8 mouse cellular contexts compared by ENCODE assay signal in genomic region chr6:38551062-38551988, GRCm38 (mm10). TPM values are rescaled to one million over a fixed set of nuclear protein-coding genes. Genes with fewer than 3 reads are reported as not detected.
A peak's percentile ranks its signal among the peaks of the same experiment; 100 is the strongest.
DNase-seq lines count a peak whose midpoint lies in the region; ATAC-seq and TF ChIP-seq lines count a peak whose summit lies in the region.

TSS of gene Luc7l2 (plus strand) at chr6:38551334.

- under 1% methylated on average over 98 of the region's 98 CpGs for WGBS in heart, embryonic 12.5 days
- under 1% methylated on average over 83 of the region's 98 CpGs for WGBS in kidney, postnatal 0 days
- under 1% methylated on average over 96 of the region's 98 CpGs for WGBS in liver, embryonic 11.5 days
- under 1% methylated on average over 82 of the region's 98 CpGs for WGBS in stomach, embryonic 14.5 days

- H3K4me3 ChIP-seq in heart, embryonic 12.5 days, result peak within 1 kb of the TSS; percentile 76
- H3K4me3 ChIP-seq in kidney, postnatal 0 days (replicated peaks; ENCODE audit: low read depth, low read length), result peak within 1 kb of the TSS; percentile 76
- peak within 1 kb of the TSS; percentile 69 for H3K4me3 ChIP-seq in liver, embryonic 11.5 days (ENCODE audit: low read depth, low read length)
- H3K4me3 ChIP-seq in stomach, embryonic 14.5 days (ENCODE audit: low read depth, low read length), result peak within 1 kb of the TSS; percentile 72

- H3K4me1 ChIP-seq in heart, embryonic 12.5 days (replicated peaks), result peaks cover 27% of the 10 kb centered on the region
- peaks cover 9% of the 10 kb centered on the region; the same call in 1 of the 2 replicates for H3K4me1 ChIP-seq in kidney, postnatal 0 days (replicated peaks; ENCODE audit: insufficient read depth, low read length)
- H3K4me1 ChIP-seq in liver, embryonic 11.5 days (replicated peaks; ENCODE audit: control insufficient read depth, insufficient read depth, low read length), result peaks cover 14% of the 10 kb centered on the region
- peaks cover 12% of the 10 kb centered on the region; the same call in 1 of the 2 replicates for H3K4me1 ChIP-seq in stomach, embryonic 14.5 days (ENCODE audit: control insufficient read depth, insufficient read depth, low read length)

- peak within 1 kb of the TSS; percentile 92 for H3K9ac ChIP-seq in heart, embryonic 12.5 days
- H3K9ac ChIP-seq in kidney, postnatal 0 days (ENCODE audit: low read depth, low read length), result peak within 1 kb of the TSS; percentile 95
- peak within 1 kb of the TSS; percentile 97 for H3K9ac ChIP-seq in liver, embryonic 11.5 days (ENCODE audit: low read depth, low read length)
- H3K9ac ChIP-seq in stomach, embryonic 14.5 days (replicated peaks; ENCODE audit: low read depth, low read length), result peak within 1 kb of the TSS; percentile 94

- H3K9me3 ChIP-seq in heart, embryonic 12.5 days (replicated peaks), result no peaks in the 10 kb centered on the region
- no peaks in the 10 kb centered on the region for H3K9me3 ChIP-seq in kidney, postnatal 0 days (replicated peaks; ENCODE audit: low read length)
- no peaks in the 10 kb centered on the region for H3K9me3 ChIP-seq in liver, embryonic 11.5 days (ENCODE audit: control insufficient read depth, low read length)
- H3K9me3 ChIP-seq in stomach, embryonic 14.5 days (ENCODE audit: control insufficient read depth, low read depth, low read length), result no peaks in the 10 kb centered on the region

- DNase-seq in CD4-positive helper T cell, adult 2 months (ENCODE audit: low read depth, low spot score), result peak; percentile 99
- DNase-seq in brain, embryonic 18.5 days (ENCODE audit: low read depth, low spot score), result peak; percentile 96
- DNase-seq in kidney, postnatal 0 days (ENCODE audit: low spot score), result peak; percentile 98
- DNase-seq in liver, embryonic 11.5 days (ENCODE audit: low spot score), result peak; percentile 96
- DNase-seq in naive thymus-derived CD4-positive, alpha-beta T cell, adult 2 months (ENCODE audit: low read depth), result peak; percentile 98

- no peaks in the 10 kb centered on the region for H3K27me3 ChIP-seq in heart, embryonic 12.5 days (replicated peaks)
- H3K27me3 ChIP-seq in kidney, postnatal 0 days (ENCODE audit: insufficient read depth, low read length), result no peaks in the 10 kb centered on the region
- H3K27me3 ChIP-seq in liver, embryonic 11.5 days (replicated peaks; ENCODE audit: control insufficient read depth, insufficient read depth, low read length), result no peaks in the 10 kb centered on the region
- no peaks in the 10 kb centered on the region for H3K27me3 ChIP-seq in stomach, embryonic 14.5 days (ENCODE audit: control insufficient read depth, insufficient read depth, low read length)

- peak within 1 kb of the TSS; percentile 100 for H3K27ac ChIP-seq in heart, embryonic 12.5 days (ENCODE audit: poor library complexity, severe bottlenecking)
- peak within 1 kb of the TSS; percentile 100 for H3K27ac ChIP-seq in kidney, postnatal 0 days
- H3K27ac ChIP-seq in liver, embryonic 11.5 days (ENCODE audit: low read depth, low read length), result peak within 1 kb of the TSS; percentile 98
- H3K27ac ChIP-seq in stomach, embryonic 14.5 days (ENCODE audit: low read length), result peak within 1 kb of the TSS; percentile 99

- ATAC-seq in erythroid progenitor cell, adult 5-6 weeks (replicated peaks; ENCODE audit: low FRiP score, poor library complexity, severe bottlenecking), result peak; percentile 86
- ATAC-seq in heart, embryonic 12.5 days (ENCODE audit: insufficient number of reproducible peaks, low FRiP score), result peak; percentile 94
- peak; percentile 90 for ATAC-seq in kidney, postnatal 0 days (replicated peaks; ENCODE audit: low FRiP score, low read depth)
- peak; percentile 83 for ATAC-seq in liver, embryonic 11.5 days (replicated peaks; ENCODE audit: low FRiP score)
- peak; percentile 90 for ATAC-seq in stomach, embryonic 14.5 days (ENCODE audit: insufficient number of reproducible peaks, insufficient read depth, low FRiP score, low read depth)

- 0 out of 2 replicates have a peak, but pooled peaks cover 4% of the 10 kb centered on the region for H3K36me3 ChIP-seq in heart, embryonic 12.5 days
- H3K36me3 ChIP-seq in kidney, postnatal 0 days (ENCODE audit: insufficient read depth, low read length), result 0 out of 2 replicates have a peak, but pooled peaks cover 2% of the 10 kb centered on the region
- H3K36me3 ChIP-seq in liver, embryonic 11.5 days (ENCODE audit: control insufficient read depth, insufficient read depth, low read length), result peaks cover 5% of the 10 kb centered on the region; the same call in 1 of the 2 replicates
- H3K36me3 ChIP-seq in stomach, embryonic 14.5 days (ENCODE audit: control insufficient read depth, insufficient read depth, low read length), result peaks cover 4% of the 10 kb centered on the region; the same call in 1 of the 2 replicates

- TF ChIP-seq CTCF in kidney, postnatal 0 days (IDR thresholded peaks at IDR 0.05; ENCODE audit: low read depth), result no peak

- peak within 1 kb of the TSS; percentile 74 for H3K4me2 ChIP-seq in heart, embryonic 12.5 days
- peak within 1 kb of the TSS; percentile 67 for H3K4me2 ChIP-seq in kidney, postnatal 0 days (ENCODE audit: low read length)
- peak within 1 kb of the TSS; percentile 69 for H3K4me2 ChIP-seq in liver, embryonic 11.5 days
- peak within 1 kb of the TSS; percentile 66 for H3K4me2 ChIP-seq in stomach, embryonic 14.5 days (replicated peaks; ENCODE audit: low read depth, low read length)

RNA-seq across cellular contexts. Expression of gene Luc7l2, which starts in this region (rescaled TPM):
- total RNA-seq in erythroid progenitor cell, adult 5-6 weeks (2015; ENCODE audit: low replicate concordance), result 322 and 443 TPM in 2 replicates
- 458 and 570 TPM in 2 replicates for total RNA-seq in erythroid progenitor cell, adult 5-6 weeks (2017; ENCODE audit: low replicate concordance)
- 34.4 and 37.4 TPM in 2 replicates for polyA plus RNA-seq in heart, embryonic 12.5 days (2016; fragmentation: Nextera tagmentation; extraction: Ambion mirVana)
- 29.9 and 33.4 TPM in 2 replicates for polyA plus RNA-seq in kidney, postnatal 0 days (2015; fragmentation: Nextera tagmentation; extraction: Ambion mirVana)
- 39.7 and 46.2 TPM in 2 replicates for polyA plus RNA-seq in liver, embryonic 11.5 days (2014; fragmentation: Nextera tagmentation; extraction: Ambion mirVana)
- polyA plus RNA-seq in stomach, embryonic 14.5 days (2014; fragmentation: Nextera tagmentation; extraction: Ambion mirVana), result 74.3 and 74.9 TPM in 2 replicates

Comparison
In these comparisons a context has a peak if more than half of its experiments do, and no peak if none do; other contexts are left out.
1. Peak in every context shown above with its lines: DNase-seq, ATAC-seq, H3K4me3 ChIP-seq and H3K27ac ChIP-seq.